Mouse (Mus musculus): ENCODE results near the gene Cdk18. TPM values are rescaled to one million over a fixed set of nuclear protein-coding genes. Genes with fewer than 3 reads are reported as not detected.

The Cdk18 gene
- total RNA-seq, 2 experiments from 2014 or later: 3.0 to 4.1 TPM

GRCm38 (mm10) chr1:132125249-132125648 is 14.2 kb downstream of the Cdk18 start:
- no peak for DNase-seq
- intact Hi-C loops (cut with DNase I): loop anchor here (1.0 kb wide), 1 partner anchor 28 kb away; no protein-coding TSS in a partner anchor
- H3K27ac ChIP-seq: no peak overlapping the region
- TF ChIP-seq CTCF (IDR thresholded peaks at IDR 0.05): no peak
- H3K4me3 ChIP-seq: no peak overlapping the region

GRCm38 (mm10) chr1:132123420-132124014 is 16.0 kb downstream of the Cdk18 start:
- intact Hi-C loops (cut with DNase I): loop anchor here (5.0 kb wide), 1 partner anchor 114 kb away; no protein-coding TSS in a partner anchor
- Histone ChIP-seq H3K27ac (no peak overlapping the region), H3K4me3 (no peak overlapping the region)
- DNase-seq: no peak
- TF ChIP-seq CTCF (IDR thresholded peaks at IDR 0.05): no peak

- no peak for DNase-seq
- intact Hi-C loops (cut with DNase I): loop anchor here (1.0 to 5.0 kb wide), 2 partner anchors 33 to 115 kb away; no protein-coding TSS in a partner anchor
- Histone ChIP-seq H3K4me3 (no peak overlapping the region), H3K27ac (no peak overlapping the region)
- TF ChIP-seq CTCF (IDR thresholded peaks at IDR 0.05): no peak
Observed at GRCm38 (mm10) chr1:132121895-132122294, 17.6 kb downstream of the Cdk18 start.

- Histone ChIP-seq H3K27ac (no peak overlapping the region), H3K4me3 (no peak overlapping the region)
- peak; percentile 88 for DNase-seq
- TF ChIP-seq CTCF (IDR thresholded peaks at IDR 0.05): peak; percentile 82
- intact Hi-C loops (cut with DNase I): loop anchor here (1.0 to 5.0 kb wide), 2 partner anchors 34 to 116 kb away; no protein-coding TSS in a partner anchor
Observed at GRCm38 (mm10) chr1:132121236-132121635, 18.2 kb downstream of the Cdk18 start.

- H3K27ac ChIP-seq: no peak overlapping the region
- no peak overlapping the region for H3K4me3 ChIP-seq
- TF ChIP-seq CTCF (IDR thresholded peaks at IDR 0.05): peak; percentile 91
- peak; percentile 79 for DNase-seq
- intact Hi-C loops (cut with DNase I): loop anchor here (1.0 to 5.0 kb wide), 3 partner anchors 69 to 133 kb away; no protein-coding TSS in a partner anchor
Observed at GRCm38 (mm10) chr1:132116606-132117005, 22.9 kb downstream of the Cdk18 start.

GRCm38 (mm10) chr1:132113098-132113497 is 26.4 kb downstream of the Cdk18 start:
- intact Hi-C loops (cut with DNase I): no loop called here
- H3K27ac ChIP-seq: no peak overlapping the region
- DNase-seq: no peak
- no peak overlapping the region for H3K4me3 ChIP-seq
- no peak for TF ChIP-seq CTCF (IDR thresholded peaks at IDR 0.05)

GRCm38 (mm10) chr1:132112426-132112825 is 27.1 kb downstream of the Cdk18 start:
- no peak for DNase-seq
- H3K27ac ChIP-seq: no peak overlapping the region
- intact Hi-C loops (cut with DNase I): no loop called here
- H3K4me3 ChIP-seq: no peak overlapping the region
- TF ChIP-seq CTCF (IDR thresholded peaks at IDR 0.05): no peak

- TF ChIP-seq CTCF (IDR thresholded peaks at IDR 0.05): no peak
- no peak for DNase-seq
- intact Hi-C loops (cut with DNase I): no loop called here
- Histone ChIP-seq H3K4me3 (no peak overlapping the region), H3K27ac (no peak overlapping the region)
Observed at GRCm38 (mm10) chr1:132111411-132111810, 28.1 kb downstream of the Cdk18 start.

GRCm38 (mm10) chr1:132109368-132109767 is 30.1 kb downstream of the Cdk18 start:
- no peak overlapping the region for H3K27ac ChIP-seq
- H3K4me3 ChIP-seq: no peak overlapping the region
- peak; percentile 29; the same call in 1 of the 2 replicates for TF ChIP-seq CTCF (IDR thresholded peaks at IDR 0.05)
- no peak for DNase-seq
- intact Hi-C loops (cut with DNase I): no loop called here

GRCm38 (mm10) chr1:132104353-132104752 is 35.1 kb downstream of the Cdk18 start:
- intact Hi-C loops (cut with DNase I): no loop called here
- no peak for TF ChIP-seq CTCF (IDR thresholded peaks at IDR 0.05)

GRCm38 (mm10) chr1:132101953-132102697 is 37.4 kb downstream of the Cdk18 start:
- H3K27ac ChIP-seq: no peak overlapping the region
- intact Hi-C loops (cut with DNase I): no loop called here
- no peak for TF ChIP-seq CTCF (IDR thresholded peaks at IDR 0.05)

More at GRCm38 (mm10) chr1:132104353-132104752, 35.1 kb downstream of the Cdk18 start:
- no peak for DNase-seq
- Histone ChIP-seq H3K27ac (no peak overlapping the region), H3K4me3 (no peak overlapping the region)

GRCm38 (mm10) chr1:132099775-132100174 is 39.7 kb downstream of the Cdk18 start:
- H3K4me3 ChIP-seq: no peak overlapping the region
- H3K27ac ChIP-seq: no peak overlapping the region
- TF ChIP-seq CTCF (IDR thresholded peaks at IDR 0.05): no peak
- intact Hi-C loops (cut with DNase I): no loop called here
- DNase-seq: no peak

More at GRCm38 (mm10) chr1:132101953-132102697, 37.4 kb downstream of the Cdk18 start:
- no peak overlapping the region for H3K4me3 ChIP-seq
- DNase-seq: no peak

- intact Hi-C loops (cut with DNase I): no loop called here
- no peak for DNase-seq
- Histone ChIP-seq H3K4me3 (no peak overlapping the region), H3K27ac (no peak overlapping the region)
- TF ChIP-seq CTCF (IDR thresholded peaks at IDR 0.05): no peak
Observed at GRCm38 (mm10) chr1:132099016-132099415, 40.5 kb downstream of the Cdk18 start.
